8 mouse cellular contexts compared by ENCODE assay signal in genomic region chr14:30625856-30626726, GRCm38 (mm10). TPM values are rescaled to one million over a fixed set of nuclear protein-coding genes. Genes with fewer than 3 reads are reported as not detected.
DNase-seq lines count a peak whose midpoint lies in the region; ATAC-seq lines count a peak whose summit lies in the region.

Gene Prkcd (minus strand): TSS chr14:30626210.

- H3K9ac ChIP-seq in hindbrain, embryonic 13.5 days, result peak within 1 kb of the TSS; percentile 70

- H3K27me3 ChIP-seq in hindbrain, embryonic 13.5 days, result peaks cover 24% of the 10 kb centered on the region

- peak within 1 kb of the TSS; percentile 61 for H3K4me2 ChIP-seq in hindbrain, embryonic 13.5 days

- H3K36me3 ChIP-seq in hindbrain, embryonic 13.5 days, result no peaks in the 10 kb centered on the region

- H3K4me3 ChIP-seq in hindbrain, embryonic 13.5 days, result peak within 1 kb of the TSS; percentile 54

- peak within 1 kb of the TSS; percentile 19; the same call in 1 of the 2 replicates for H3K27ac ChIP-seq in hindbrain, embryonic 13.5 days

- peaks cover 24% of the 10 kb centered on the region for H3K4me1 ChIP-seq in hindbrain, embryonic 13.5 days (replicated peaks)

- peak; percentile 52; the same call in 1 of the 2 replicates for ATAC-seq in hindbrain, embryonic 13.5 days (ENCODE audit: low FRiP score)

- peak; percentile 86 for DNase-seq in T-cell, adult 2 months (ENCODE audit: low spot score)
- peak; percentile 74 for DNase-seq in cerebellum, adult 9-11 months
- peak; percentile 43 to 51 for DNase-seq in frontal cortex, postnatal 14 days (ENCODE audit: low spot score in 2 of 2)
- peak; percentile 41 to 56 for DNase-seq in layer of hippocampus, postnatal 36 days
- peak; percentile 92 to 93 for DNase-seq in lung, postnatal 4 days
- peak; percentile 53 for DNase-seq in retina, postnatal 7 days (ENCODE audit: low read depth, low spot score)
- peak; percentile 77 for DNase-seq in urinary bladder, postnatal 25 days (ENCODE audit: low spot score)

- under 1% methylated on average over 69 of the region's 71 CpGs for WGBS in hindbrain, embryonic 13.5 days

- H3K9me3 ChIP-seq in hindbrain, embryonic 13.5 days, result no peaks in the 10 kb centered on the region

RNA-seq across cellular contexts. Expression of gene Prkcd, which starts in this region (rescaled TPM):
- polyA plus RNA-seq in hindbrain, embryonic 13.5 days (2015; fragmentation: Nextera tagmentation; extraction: Ambion mirVana), result 29.2 and 31.7 TPM in 2 replicates
- 10 to 100 TPM; 33.5 to 38.1 TPM for total RNA-seq in layer of hippocampus, postnatal 36 days (2021)

Comparison
In these comparisons a context has a peak if more than half of its experiments do, and no peak if none do; other contexts are left out.
1. Peak in every context shown above with its lines: DNase-seq, ATAC-seq, H3K4me3 ChIP-seq and H3K27ac ChIP-seq.